Mouse (Mus musculus) lung, embryonic 14.5 days (tissue): ENCODE data around the gene Mb. TPM values are rescaled to one million over a fixed set of nuclear protein-coding genes. Genes with fewer than 3 reads are reported as not detected.
A peak's percentile ranks its signal among the peaks of the same experiment; 100 is the strongest.

Source experiments
- ATAC-seq: fragments of 200-750 bp; cut with Nextera tagmentation; 2 replicates; pipeline ENCODE4 v1.8.0; 2017; ENCODE audit warnings: mild to moderate bottlenecking, moderate TSS enrichment, moderate library complexity; ENCODE audit not compliant: insufficient read depth
- DNase-seq: peaks from one replicate; pipeline ENCODE4 v3.0.0-alpha.2; 2015
- H3K27ac ChIP-seq: fragments of 300-500 bp; sonication (generic); 2 replicates; pipeline ENCODE4 v1.5.1; 2014; ENCODE audit warnings: low read depth, mild to moderate bottlenecking, moderate library complexity
- H3K27me3 ChIP-seq: fragments of 300-500 bp; sonication (generic); 2 replicates; pipeline ENCODE4 v1.6.1; 2014; ENCODE audit warnings: low read length, control low read depth; ENCODE audit not compliant: insufficient read depth
- H3K36me3 ChIP-seq: fragments of 300-500 bp; sonication (generic); 2 replicates; pipeline ENCODE4 v1.6.1; 2014; ENCODE audit warnings: control low read depth; ENCODE audit not compliant: insufficient read depth
- H3K4me1 ChIP-seq: fragments of 300-500 bp; sonication (generic); 2 replicates; pipeline ENCODE4 v1.6.1; 2014; ENCODE audit warnings: antibody characterized with exemption, control low read depth; ENCODE audit not compliant: insufficient read depth
- H3K4me2 ChIP-seq: fragments of 300-500 bp; sonication (generic); 2 replicates; pipeline ENCODE4 v1.6.1; 2014; ENCODE audit warnings: mild to moderate bottlenecking
- H3K4me3 ChIP-seq: fragments of 300-500 bp; sonication (generic); 2 replicates; pipeline ENCODE4 v1.5.1; 2014; ENCODE audit warnings: low read depth, low read length
- H3K9ac ChIP-seq: fragments of 300-500 bp; sonication (generic); 2 replicates; pipeline ENCODE4 v1.6.1; 2014
- H3K9me3 ChIP-seq: fragments of 300-500 bp; sonication (generic); 2 replicates; pipeline ENCODE4 v1.6.1; 2016; ENCODE audit warnings: low read depth, low read length, control low read depth
- CTCF ChIP-seq: IDR thresholded peaks from 2 replicates; pipeline ENCODE4 v1.5.1; 2016; ENCODE audit warnings: antibody characterized with exemption, low read depth
- WGBS: fragments of 180-500 bp; shearing (Covaris S2); extraction: QIAGEN DNeasy Blood & Tissue Kit; methylation state at CpG from one replicate; pipeline ENCODE4 v1.1.7; 2014; 5-methylcytosine and 5-hydroxymethylcytosine counted together
- polyA plus RNA-seq: library from polyadenylated mRNA; unstranded; fragments of >200 nt; fragmentation: Nextera tagmentation; extraction: Ambion mirVana; gene quantifications from 2 replicates; pipeline ENCODE4 v1.2.1, GENCODE M21; 2014

Mb gene
- polyA plus RNA-seq, 1 experiment from 2014 or later = 1.3 TPM

DNA sequence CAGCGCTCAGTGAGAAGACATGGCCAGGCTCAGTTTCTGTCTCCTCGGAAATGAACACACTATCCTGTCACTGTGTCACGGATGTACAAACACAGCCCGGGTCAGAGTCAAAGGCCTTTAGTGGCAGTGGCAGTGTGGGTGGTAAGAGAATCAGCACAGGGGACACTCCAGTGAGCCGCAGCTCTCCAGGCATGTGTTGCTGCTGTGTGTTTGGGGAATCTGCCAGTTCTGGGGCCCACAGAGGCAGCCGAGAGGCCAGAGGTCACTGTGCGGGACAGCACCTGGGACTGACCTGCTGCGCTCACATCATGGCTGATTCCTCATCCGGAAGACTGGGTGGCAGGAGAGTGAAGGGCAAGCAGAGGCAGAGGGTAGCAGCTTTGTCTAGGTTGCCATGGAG lies 27.4 kb upstream of the Mb start:
- H3K36me3 ChIP-seq = peaks cover 52% of the 10 kb centered on the region
- TF ChIP-seq CTCF = no peak
- H3K27ac ChIP-seq = no peak overlapping the region
- no peak overlapping the region for H3K4me2 ChIP-seq
- no peak for DNase-seq
- no peaks in the 10 kb centered on the region for H3K9me3 ChIP-seq
- H3K9ac ChIP-seq = no peak overlapping the region
- ATAC-seq = no peak
- H3K27me3 ChIP-seq = no peaks in the 10 kb centered on the region
- 78% methylated on average over 9 of the region's 9 CpGs for WGBS
- no peak overlapping the region for H3K4me3 ChIP-seq
- no peaks in the 10 kb centered on the region for H3K4me1 ChIP-seq

DNA sequence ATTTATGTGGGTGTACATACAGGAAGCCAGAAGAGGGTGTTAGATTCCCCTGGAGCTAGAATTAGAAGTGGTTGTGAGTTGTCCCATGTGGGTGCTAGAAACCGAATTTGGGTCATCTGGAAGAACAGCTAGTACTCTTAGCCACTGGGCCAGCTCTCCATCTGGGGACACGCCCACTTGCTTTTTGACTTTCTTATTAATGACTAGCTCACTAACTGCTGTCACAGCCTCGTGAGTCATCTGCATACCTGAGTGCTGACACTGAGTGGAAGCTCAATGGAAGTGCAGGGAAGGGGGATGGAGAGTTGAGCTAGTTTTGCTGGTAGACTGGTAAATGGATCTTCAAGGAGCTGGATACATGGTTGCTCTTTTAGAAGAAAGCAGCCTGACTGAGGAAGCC lies 26.1 kb upstream of the Mb start:
- 74% methylated on average over 3 of the region's 3 CpGs for WGBS
- H3K9ac ChIP-seq = no peak overlapping the region

DNA sequence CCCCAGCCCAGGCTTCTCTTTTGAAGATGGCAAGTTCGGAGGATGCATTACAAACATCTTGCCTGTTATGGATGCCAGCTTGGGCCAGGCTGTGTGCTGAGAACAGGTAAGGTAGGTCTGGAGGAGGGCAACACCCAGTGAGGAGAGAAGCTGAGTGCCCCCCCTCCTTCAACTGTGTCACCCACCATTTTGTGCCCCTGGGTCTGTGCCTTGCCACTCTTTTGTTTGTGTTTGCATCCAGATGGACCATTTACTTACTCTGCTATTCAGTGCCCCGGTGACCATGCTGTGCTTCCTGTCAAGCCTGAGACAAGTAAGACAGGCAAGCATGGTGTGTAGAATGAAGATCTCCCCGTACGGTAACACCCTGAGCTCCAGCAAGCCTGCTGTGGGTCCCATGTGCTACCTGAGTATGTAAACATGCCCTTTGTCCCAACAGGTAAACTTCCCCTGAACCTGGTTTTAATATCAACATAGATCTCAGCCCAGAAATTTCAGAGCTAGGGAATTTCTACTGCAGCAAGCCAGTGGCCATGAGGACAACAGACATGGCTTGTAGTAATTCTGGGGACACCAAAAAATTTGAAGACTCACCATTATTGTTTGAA lies 22.2 kb upstream of the Mb start:
- no peaks in the 10 kb centered on the region for H3K9me3 ChIP-seq
- WGBS = 66% methylated on average over 4 of the region's 4 CpGs
- peaks cover 17% of the 10 kb centered on the region for H3K36me3 ChIP-seq
- no peak for DNase-seq
- no peaks in the 10 kb centered on the region for H3K27me3 ChIP-seq
- TF ChIP-seq CTCF = no peak
- H3K9ac ChIP-seq = no peak overlapping the region
- H3K27ac ChIP-seq = no peak overlapping the region
- H3K4me1 ChIP-seq = no peaks in the 10 kb centered on the region
- ATAC-seq = no peak
- no peak overlapping the region for H3K4me2 ChIP-seq
- H3K4me3 ChIP-seq = no peak overlapping the region

More for the DNA sequence above, 26.1 kb upstream of the Mb start:
- ATAC-seq (no peak), DNase-seq (no peak)
- Histone ChIP-seq H3K9me3 (no peaks in the 10 kb centered on the region), H3K36me3 (peaks cover 40% of the 10 kb centered on the region), H3K4me2 (no peak overlapping the region), H3K27ac (no peak overlapping the region), H3K4me3 (no peak overlapping the region), H3K27me3 (no peaks in the 10 kb centered on the region), H3K4me1 (no peaks in the 10 kb centered on the region)
- TF ChIP-seq CTCF = no peak

GRCm38 (mm10) chr15:77071501-77071900 lies 21.0 kb upstream of the Mb start:
- H3K9me3 ChIP-seq = no peaks in the 10 kb centered on the region

GRCm38 (mm10) chr15:77070745-77071268 lies 20.3 kb upstream of the Mb start:
- no peaks in the 10 kb centered on the region for H3K9me3 ChIP-seq
- no peaks in the 10 kb centered on the region for H3K27me3 ChIP-seq
- DNase-seq (no peak), ATAC-seq (no peak)
- WGBS = 84% methylated on average over 11 of the region's 11 CpGs
- no peak overlapping the region for H3K4me2 ChIP-seq
- no peak overlapping the region for H3K9ac ChIP-seq
- H3K4me3 ChIP-seq = no peak overlapping the region
- TF ChIP-seq CTCF = no peak
- 0 out of 2 replicates have a peak, but pooled peaks cover 4% of the 10 kb centered on the region for H3K36me3 ChIP-seq
- H3K4me1 ChIP-seq = no peaks in the 10 kb centered on the region
- no peak overlapping the region for H3K27ac ChIP-seq

More at GRCm38 (mm10) chr15:77071501-77071900, 21.0 kb upstream of the Mb start:
- peaks cover 6% of the 10 kb centered on the region for H3K36me3 ChIP-seq
- DNase-seq = peak; percentile 59
- ATAC-seq = no peak; the same call in 1 of the 2 replicates
- peak overlapping the region; percentile 1; the same call in 1 of the 2 replicates for H3K4me2 ChIP-seq
- H3K27me3 ChIP-seq = no peaks in the 10 kb centered on the region
- H3K4me3 ChIP-seq = no peak overlapping the region
- WGBS = 14% methylated on average over 10 of the region's 10 CpGs
- peak; percentile 64 for TF ChIP-seq CTCF
- H3K9ac ChIP-seq = no peak overlapping the region
- no peak overlapping the region for H3K27ac ChIP-seq
- no peaks in the 10 kb centered on the region for H3K4me1 ChIP-seq

DNA sequence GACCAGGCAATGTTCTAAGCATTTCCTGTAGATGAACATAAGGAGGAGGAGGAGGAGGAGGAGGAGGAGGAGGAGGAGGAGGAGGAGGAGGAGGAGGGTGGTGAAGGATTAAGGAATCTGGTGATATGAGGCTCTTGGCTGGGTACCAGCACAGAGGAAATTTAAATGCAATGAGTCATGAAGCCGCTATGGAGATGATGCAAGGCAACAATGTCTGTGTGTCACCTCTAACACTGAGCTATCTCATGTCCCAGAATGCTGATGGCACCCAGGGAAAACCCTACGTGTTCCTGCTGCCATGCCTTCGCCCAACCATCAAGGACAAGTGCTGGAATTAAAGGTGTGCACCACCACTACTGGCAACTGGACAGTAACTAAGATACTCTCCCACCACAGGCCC lies 18.5 kb upstream of the Mb start:
- no peaks in the 10 kb centered on the region for H3K4me1 ChIP-seq
- H3K4me2 ChIP-seq = no peak overlapping the region
- H3K9ac ChIP-seq = no peak overlapping the region
- TF ChIP-seq CTCF = no peak
- no peaks in the 10 kb centered on the region for H3K9me3 ChIP-seq
- ATAC-seq = no peak
- WGBS = 77% methylated on average over 3 of the region's 3 CpGs
- no peak overlapping the region for H3K4me3 ChIP-seq
- H3K36me3 ChIP-seq = no peaks in the 10 kb centered on the region
- H3K27me3 ChIP-seq = no peaks in the 10 kb centered on the region
- no peak overlapping the region for H3K27ac ChIP-seq
- DNase-seq = peak; percentile 18

DNA sequence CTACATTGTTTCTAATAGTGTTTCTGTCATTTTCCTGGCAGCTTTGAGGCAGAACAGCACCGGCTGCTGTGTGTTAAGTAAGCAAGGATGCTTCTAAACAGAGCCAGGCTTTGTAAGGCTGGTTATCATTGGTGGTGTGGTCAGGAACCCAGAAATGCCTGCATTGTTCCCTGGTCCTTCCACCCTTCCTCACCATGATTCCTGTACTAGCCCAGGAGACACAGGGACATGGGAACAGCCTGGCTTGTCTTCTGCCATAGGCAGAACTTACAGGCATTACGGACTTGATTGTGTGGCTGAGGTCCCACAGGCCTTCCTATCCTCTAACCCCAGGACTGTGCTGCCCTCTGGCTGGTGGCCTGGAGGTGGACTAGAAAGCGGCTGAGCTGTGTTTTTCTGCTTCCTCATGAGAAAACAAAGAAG lies 18.0 kb upstream of the Mb start:
- peak; percentile 49 for TF ChIP-seq CTCF
- Histone ChIP-seq H3K4me2 (no peak overlapping the region), H3K9me3 (no peaks in the 10 kb centered on the region), H3K36me3 (no peaks in the 10 kb centered on the region), H3K4me3 (no peak overlapping the region), H3K4me1 (no peaks in the 10 kb centered on the region), H3K27me3 (no peaks in the 10 kb centered on the region), H3K9ac (no peak overlapping the region), H3K27ac (no peak overlapping the region)
- WGBS = 51% methylated on average over 3 of the region's 3 CpGs
- no peak for DNase-seq
- ATAC-seq = no peak

DNA sequence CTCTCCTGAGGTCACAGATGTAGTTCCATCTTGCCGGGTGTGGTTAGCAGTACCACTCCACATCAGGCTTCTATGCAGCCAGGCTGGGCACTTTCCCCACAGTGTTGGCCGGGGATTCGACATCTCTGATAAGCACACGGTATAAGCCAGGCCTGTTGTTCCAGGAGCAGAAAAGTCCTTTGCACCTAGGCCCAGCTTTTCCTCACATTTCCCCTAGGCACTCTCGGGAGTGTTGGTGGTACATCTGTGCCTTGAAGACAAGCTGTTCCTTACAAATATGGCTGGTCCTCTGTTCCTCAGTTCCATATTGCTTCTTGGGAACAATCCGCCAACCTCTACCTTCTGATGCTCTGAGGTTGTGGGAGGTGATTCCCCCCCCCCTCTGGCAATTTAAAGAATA lies 15.8 kb upstream of the Mb start:
- Histone ChIP-seq H3K27ac (no peak overlapping the region), H3K9ac (no peak overlapping the region), H3K36me3 (no peaks in the 10 kb centered on the region), H3K4me1 (no peaks in the 10 kb centered on the region), H3K4me2 (no peak overlapping the region), H3K9me3 (no peaks in the 10 kb centered on the region), H3K27me3 (no peaks in the 10 kb centered on the region), H3K4me3 (no peak overlapping the region)
- DNase-seq (no peak), ATAC-seq (no peak)
- WGBS = 60% methylated on average over 6 of the region's 6 CpGs
- TF ChIP-seq CTCF = no peak
